Comparison of ENCODE assay signal across 15 mouse cellular contexts in genomic region chr3:53327424-53327823, GRCm38 (mm10).
"Had no signal": no experiment of that assay in that cellular context is flagged by ENCODE, and none has a peak within 500 bp of the region (broad histone marks: within the 10 kb centered on the region; RNA-seq: fewer than 3 reads in every experiment).

No protein-coding gene starts in this region.

- ATAC-seq: liver, postnatal 0 days had no signal

- H3K9me3 ChIP-seq: limb, embryonic 12.5 days; liver, embryonic 13.5 days; lung, embryonic 15.5 days had no signal

- H3K4me2 ChIP-seq: limb, embryonic 12.5 days; liver, embryonic 13.5 days; lung, embryonic 15.5 days had no signal

- H3K36me3 ChIP-seq: limb, embryonic 12.5 days; liver, embryonic 13.5 days; lung, embryonic 15.5 days had no signal

- DNase-seq: kidney, adult 18-20 months; kidney, postnatal 25 days; layer of hippocampus, adult 9-11 months; layer of hippocampus, postnatal 36 days; liver; liver, embryonic 13.5 days; liver, postnatal 0 days; lung, postnatal 14 days; right cerebral cortex, postnatal 4 days; spleen, adult 18-20 months; thymus, adult 18-20 months; thymus, postnatal 14 days had no signal

- H3K4me3 ChIP-seq: limb, embryonic 12.5 days; liver, embryonic 13.5 days; lung, embryonic 15.5 days had no signal

- H3K9ac ChIP-seq: limb, embryonic 12.5 days; liver, embryonic 13.5 days; liver, postnatal 0 days; lung, embryonic 15.5 days had no signal

- H3K27me3 ChIP-seq: limb, embryonic 12.5 days; liver, embryonic 13.5 days; lung, embryonic 15.5 days had no signal

- H3K4me1 ChIP-seq: limb, embryonic 12.5 days; liver, embryonic 13.5 days; lung, embryonic 15.5 days had no signal

- H3K27ac ChIP-seq: limb, embryonic 12.5 days; liver, embryonic 13.5 days; lung, embryonic 15.5 days; macrophage had no signal
